Mouse (Mus musculus): ENCODE data around the gene Peli1.

GRCm38 (mm10) chr11:21181616-21182015, 90.5 kb downstream of the Peli1 start:
- TF ChIP-seq CTCF (IDR thresholded peaks at IDR 0.05; ENCODE audit: extremely low read depth, insufficient read length, insufficient replicate concordance, low read depth, low read length), result no peak
- no peak for TF ChIP-seq POLR2A (IDR thresholded peaks at IDR 0.05; ENCODE audit: low read depth, low read length)
